Mouse (Mus musculus) T-helper 1 cell (primary cell): ENCODE data around the gene Rhof.

ENCODE experiments used
- in situ Hi-C: fragments of 300-600 bp; cut with MboI, MseI; formaldehyde crosslinking; loops from one replicate; pipeline ENCODE4 v1.15.1; 2025; ENCODE audit warnings: high pct_unique_total_duplicates

Gene Rhof

GRCm38 (mm10) chr5:123132308-123133071, at the start of gene Rhof:
Gene Rhof (minus strand): TSS chr5:123132692.
- in situ Hi-C loops = loop anchor here (10.0 kb wide), 1 partner anchor 68 kb away; the partner anchor contains the start of gene Tmem120b

- in situ Hi-C loops = no loop called here
Observed at GRCm38 (mm10) chr5:123181536-123181935, 49.0 kb upstream of the Rhof start.

GRCm38 (mm10) chr5:123180390-123180789, 47.9 kb upstream of the Rhof start:
- in situ Hi-C loops = no loop called here

GRCm38 (mm10) chr5:123178792-123179191, 46.3 kb upstream of the Rhof start:
- in situ Hi-C loops = no loop called here

- in situ Hi-C loops = loop anchor here (5.0 kb wide), 2 partner anchors 49 to 109 kb away; no protein-coding TSS in a partner anchor
Observed at GRCm38 (mm10) chr5:123171646-123172350, 39.3 kb upstream of the Rhof start.

- in situ Hi-C loops = loop anchor here (5.0 kb wide), 2 partner anchors 48 to 108 kb away; no protein-coding TSS in a partner anchor
Observed at GRCm38 (mm10) chr5:123170365-123170764, 37.9 kb upstream of the Rhof start.

GRCm38 (mm10) chr5:123169284-123169683, 36.8 kb upstream of the Rhof start, which contains the start of gene Psmd9:
Gene Psmd9 (plus strand): TSS chr5:123169413.
- in situ Hi-C loops = no loop called here

GRCm38 (mm10) chr5:123167591-123167990, 35.1 kb upstream of the Rhof start:
- in situ Hi-C loops = no loop called here

- in situ Hi-C loops = no loop called here
Observed at GRCm38 (mm10) chr5:123166437-123166836, 33.9 kb upstream of the Rhof start.

GRCm38 (mm10) chr5:123162942-123163341, 30.4 kb upstream of the Rhof start:
- in situ Hi-C loops = no loop called here

- in situ Hi-C loops = no loop called here
Observed at GRCm38 (mm10) chr5:123160341-123160740, 27.8 kb upstream of the Rhof start.

- in situ Hi-C loops = no loop called here
Observed at GRCm38 (mm10) chr5:123159866-123160265, 27.4 kb upstream of the Rhof start.

GRCm38 (mm10) chr5:123159446-123159845, 27.0 kb upstream of the Rhof start:
- in situ Hi-C loops = no loop called here

- in situ Hi-C loops = no loop called here
Observed at GRCm38 (mm10) chr5:123157972-123158371, 25.5 kb upstream of the Rhof start.

- in situ Hi-C loops = no loop called here
Observed at GRCm38 (mm10) chr5:123156763-123157162, 24.3 kb upstream of the Rhof start.

GRCm38 (mm10) chr5:123155425-123155824, 22.9 kb upstream of the Rhof start:
- in situ Hi-C loops = no loop called here

GRCm38 (mm10) chr5:123152901-123153300, 20.4 kb upstream of the Rhof start:
- in situ Hi-C loops = no loop called here

- in situ Hi-C loops = no loop called here
Observed at GRCm38 (mm10) chr5:123151707-123152362, 19.3 kb upstream of the Rhof start.

- in situ Hi-C loops = no loop called here
Observed at GRCm38 (mm10) chr5:123151077-123151476, 18.6 kb upstream of the Rhof start.

GRCm38 (mm10) chr5:123150641-123151040, 18.1 kb upstream of the Rhof start:
- in situ Hi-C loops = no loop called here

GRCm38 (mm10) chr5:123149451-123150400, 17.2 kb upstream of the Rhof start:
- in situ Hi-C loops = loop anchor here (10.0 kb wide), 2 partner anchors 165 to 1705 kb away; partner anchors contain the start of gene Kdm2b
